Mouse (Mus musculus): ENCODE measurements around the gene Rtn4. TPM values are rescaled to one million over a fixed set of nuclear protein-coding genes. Genes with fewer than 3 reads are reported as not detected.

Gene Rtn4
- polyA plus RNA-seq, 1 experiment from 2014 or later, result 93.2 TPM

DNA sequence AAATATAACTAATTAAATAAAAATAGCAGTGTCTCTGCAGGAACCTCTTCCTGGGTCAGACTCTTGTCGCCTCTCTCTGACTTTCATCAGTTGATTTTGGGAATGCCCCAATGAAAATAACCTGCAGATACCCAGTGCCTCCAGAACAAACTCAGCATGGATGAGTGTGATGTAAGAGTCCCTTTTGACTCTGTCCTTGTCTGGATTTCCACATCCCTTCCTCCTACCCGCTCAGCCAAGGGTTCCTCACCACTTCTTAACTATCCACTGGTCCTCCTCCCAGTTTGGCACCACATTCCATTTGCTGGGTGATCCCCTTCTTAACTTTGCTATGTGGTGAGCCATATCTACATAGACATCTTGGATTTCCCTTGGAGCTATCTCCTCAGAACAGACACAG, 98.0 kb downstream of the Rtn4 start:
- Histone ChIP-seq H3K36me3 (ENCODE audit: control insufficient read depth, insufficient read depth, low read length) (no peaks in the 10 kb centered on the region), H3K9ac (ENCODE audit: low read depth, low read length) (no peak overlapping the region), H3K27ac (replicated peaks; ENCODE audit: low read depth, low read length) (no peak overlapping the region), H3K4me1 (ENCODE audit: control insufficient read depth, insufficient read depth, low read length) (no peaks in the 10 kb centered on the region), H3K4me2 (ENCODE audit: low read depth, low read length) (no peak overlapping the region), H3K4me3 (ENCODE audit: low read depth, low read length) (no peak overlapping the region), H3K9me3 (ENCODE audit: control insufficient read depth, low read length) (no peaks in the 10 kb centered on the region), H3K27me3 (replicated peaks; ENCODE audit: control insufficient read depth, insufficient read depth, low read length) (no peaks in the 10 kb centered on the region)
- DNase-seq (ENCODE audit: low spot score) (no peak), ATAC-seq (ENCODE audit: low read depth) (no peak)
- 72% methylated on average over 2 of the region's 2 CpGs for WGBS

Other genes with a start within 250 kb of the Rtn4 start
- gene Prorsd1, start 177.9 kb upstream of the Rtn4 start, polyA plus RNA-seq (2014; fragmentation: Nextera tagmentation; extraction: Ambion mirVana), result 28.1 and 33.1 TPM in 2 replicates
- gene Mtif2, start 166.5 kb upstream of the Rtn4 start, polyA plus RNA-seq (2014; fragmentation: Nextera tagmentation; extraction: Ambion mirVana), result 23.6 and 34.2 TPM in 2 replicates
- gene Clhc1, start 145.0 kb upstream of the Rtn4 start, polyA plus RNA-seq (2014; fragmentation: Nextera tagmentation; extraction: Ambion mirVana), result 0.12 and 0.15 TPM in 2 replicates
- 1,401 and 1,473 TPM in 2 replicates for gene Rps27a, start 144.8 kb upstream of the Rtn4 start, polyA plus RNA-seq (2014; fragmentation: Nextera tagmentation; extraction: Ambion mirVana)
- gene 4931440F15Rik, start 132.7 kb downstream of the Rtn4 start, polyA plus RNA-seq (2014; fragmentation: Nextera tagmentation; extraction: Ambion mirVana), result 0.16 and 0.39 TPM in 2 replicates